Comparison of ENCODE assay signal across 11 mouse cellular contexts in the genomic region with DNA sequence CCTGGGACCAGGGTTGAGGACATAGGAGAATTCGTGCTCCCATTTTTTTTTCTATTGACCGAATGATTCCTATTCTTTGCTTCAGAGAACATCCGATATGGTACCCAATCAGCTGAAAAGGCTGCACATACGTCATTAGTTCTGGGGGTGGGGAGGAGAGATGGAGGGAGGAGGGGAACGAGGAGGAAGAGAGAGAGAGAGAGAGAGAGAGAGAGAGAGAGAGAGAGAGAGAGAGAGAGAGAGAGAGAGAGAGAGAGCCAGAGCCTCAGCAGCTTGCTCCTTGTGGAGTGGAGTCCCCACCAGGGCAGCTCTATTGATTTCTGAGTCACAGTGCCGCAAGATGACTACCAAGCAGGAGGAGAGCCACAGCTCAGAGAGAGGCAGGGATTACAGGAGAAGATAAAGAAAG. TPM values are rescaled to one million over a fixed set of nuclear protein-coding genes. Genes with fewer than 3 reads are reported as not detected.
DNase-seq lines count a peak whose midpoint lies in the region; ATAC-seq lines count a peak whose summit lies in the region.
"Had no signal": no experiment of that assay in that cellular context is flagged by ENCODE, and none has a peak within 500 bp of the region (broad histone marks: within the 10 kb centered on the region; RNA-seq: fewer than 3 reads in every experiment).

No protein-coding gene starts in this region.

- H3K27ac ChIP-seq in neural tube, embryonic 11.5 days (ENCODE audit: low read depth, low read length): peak overlapping the region; percentile 61
- H3K27ac ChIP-seq in forebrain, embryonic 14.5 days (ENCODE audit: low read depth, low read length): peak overlapping the region; percentile 98

- DNase-seq in neural tube, embryonic 11.5 days (ENCODE audit: low spot score): peak; percentile 49
- no peak for DNase-seq in neural tube, embryonic 10.5 days (ENCODE audit: extremely low spot score, low spot score)
- DNase-seq in forebrain, embryonic 14.5 days (ENCODE audit: low spot score): peak; percentile 94
- peak; percentile 66 to 69 for DNase-seq in left cerebral cortex, postnatal 14 days (ENCODE audit: low spot score in 2 of 2)
- DNase-seq in right cerebral cortex, postnatal 4 days: peak; percentile 49
- DNase-seq in lung, postnatal 14 days: no peak
- DNase-seq in thymus, postnatal 36 days: no peak
- DNase-seq in spleen, adult 12 weeks (ENCODE audit: low spot score): no peak
- DNase-seq: B cell, adult 2 months; liver, postnatal 0 days had no signal

- no peaks in the 10 kb centered on the region for H3K36me3 ChIP-seq in neural tube, embryonic 11.5 days (ENCODE audit: control insufficient read depth, insufficient read depth, low read length)
- H3K36me3 ChIP-seq in forebrain, embryonic 14.5 days (ENCODE audit: control insufficient read depth, insufficient read depth, low read length): no peaks in the 10 kb centered on the region

- H3K9me3 ChIP-seq in neural tube, embryonic 11.5 days (ENCODE audit: control insufficient read depth, low read length): no peaks in the 10 kb centered on the region
- no peaks in the 10 kb centered on the region for H3K9me3 ChIP-seq in forebrain, embryonic 14.5 days (replicated peaks; ENCODE audit: control insufficient read depth, low read length)

- no peak overlapping the region for H3K9ac ChIP-seq in neural tube, embryonic 11.5 days (ENCODE audit: low read length)
- H3K9ac ChIP-seq in forebrain, embryonic 14.5 days (ENCODE audit: low read length): peak overlapping the region; percentile 56
- H3K9ac ChIP-seq: liver, postnatal 0 days had no signal

- H3K27me3 ChIP-seq in neural tube, embryonic 11.5 days (ENCODE audit: control insufficient read depth, insufficient read depth, low read length): no peaks in the 10 kb centered on the region
- H3K27me3 ChIP-seq in forebrain, embryonic 14.5 days (replicated peaks; ENCODE audit: control insufficient read depth, insufficient read depth, low read length): no peaks in the 10 kb centered on the region

- no peak overlapping the region for H3K4me3 ChIP-seq in neural tube, embryonic 11.5 days (ENCODE audit: low read depth, low read length)
- H3K4me3 ChIP-seq in forebrain, embryonic 14.5 days (ENCODE audit: low read depth, low read length): peak overlapping the region; percentile 19

- H3K4me2 ChIP-seq in neural tube, embryonic 11.5 days (ENCODE audit: low read depth): peak overlapping the region; percentile 21; the same call in 1 of the 2 replicates
- peak overlapping the region; percentile 68 for H3K4me2 ChIP-seq in forebrain, embryonic 14.5 days (ENCODE audit: low read length)

- 6% methylated on average over 6 of the region's 6 CpGs for WGBS in neural tube, embryonic 11.5 days
- WGBS in forebrain, embryonic 14.5 days: 3% methylated on average over 6 of the region's 6 CpGs

- ATAC-seq in neural tube, embryonic 11.5 days (ENCODE audit: insufficient read depth, low FRiP score, low TSS enrichment): 0 out of 2 replicates have a peak, but pooled peaks have one; percentile 25
- peak; percentile 69 for ATAC-seq in forebrain, embryonic 14.5 days
- ATAC-seq: liver, postnatal 0 days had no signal

- H3K4me1 ChIP-seq in neural tube, embryonic 11.5 days (ENCODE audit: control insufficient read depth, insufficient read depth, low read length): no peaks in the 10 kb centered on the region; the same call in 1 of the 2 replicates
- 0 out of 2 replicates have a peak, but pooled peaks cover 2% of the 10 kb centered on the region for H3K4me1 ChIP-seq in forebrain, embryonic 14.5 days (ENCODE audit: control insufficient read depth, insufficient read depth, low read length)

- intact Hi-C loops in left cerebral cortex, postnatal 14 days (cut with DNase I): loop anchor here (2.0 kb wide), 1 partner anchor 183 kb away; no protein-coding TSS in a partner anchor

RNA-seq across cellular contexts. Expression of gene Myt1l, which starts 1.9 kb away (rescaled TPM):
- polyA plus RNA-seq in neural tube, embryonic 11.5 days (2014; fragmentation: Nextera tagmentation; extraction: Ambion mirVana): 18.9 and 23.8 TPM in 2 replicates
- polyA plus RNA-seq in forebrain, embryonic 14.5 days (2014; fragmentation: Nextera tagmentation; extraction: Ambion mirVana): 96.6 and 161 TPM in 2 replicates
- total RNA-seq in left cerebral cortex, postnatal 14 days (2021): 100 to 1,000 TPM; 230 to 239 TPM
- total RNA-seq: common myeloid progenitor, adult 5-6 weeks had no signal
- polyA plus RNA-seq: liver, postnatal 0 days had no signal

Comparison
In these comparisons a context has a peak if more than half of its experiments do, and no peak if none do; other contexts are left out.
1. DNase-seq: peak in neural tube, embryonic 11.5 days (single experiment), forebrain, embryonic 14.5 days (single experiment), left cerebral cortex, postnatal 14 days (2 of 2) and right cerebral cortex, postnatal 4 days (single experiment); none in neural tube, embryonic 10.5 days (single experiment), lung, postnatal 14 days (single experiment), thymus, postnatal 36 days (0 of 2) and spleen, adult 12 weeks (single experiment).